Mouse (Mus musculus) liver, embryonic 13.5 days (tissue): ENCODE measurements at regions not wholly inside any gene's neighbourhood (a gene's known extent, or its start where the extent isn't known, plus 50 kb on each side); places are given as distances from the start of the nearest gene placed in this dataset.

Experiments used
- ATAC-seq: fragments of 200-750 bp; cut with Nextera tagmentation; 2 replicates; pipeline ENCODE4 v1.8.0; 2017; ENCODE audit warnings: low read depth, mild to moderate bottlenecking, moderate number of reproducible peaks, moderate library complexity
- DNase-seq: peaks from one replicate; pipeline ENCODE4 v3.0.0; 2022
- H3K27ac ChIP-seq: fragments of 300-500 bp; sonication (generic); 2 replicates; pipeline ENCODE4 v1.5.1; 2015; ENCODE audit warnings: moderate library complexity, mild to moderate bottlenecking, inconsistent platforms
- H3K27me3 ChIP-seq: fragments of 300-500 bp; sonication (generic); 2 replicates; pipeline ENCODE4 v1.6.1; 2015; ENCODE audit warnings: mild to moderate bottlenecking, inconsistent platforms
- H3K36me3 ChIP-seq: fragments of 300-500 bp; sonication (generic); 2 replicates; pipeline ENCODE4 v1.6.1; 2015; ENCODE audit warnings: mild to moderate bottlenecking, inconsistent platforms
- H3K4me1 ChIP-seq: fragments of 300-500 bp; sonication (generic); replicated peaks from 2 replicates; pipeline ENCODE4 v1.6.1; 2015; ENCODE audit warnings: inconsistent platforms
- H3K4me2 ChIP-seq: fragments of 300-500 bp; sonication (generic); 2 replicates; pipeline ENCODE4 v1.6.1; 2015; ENCODE audit warnings: inconsistent platforms, mild to moderate bottlenecking, moderate library complexity
- H3K4me3 ChIP-seq: fragments of 300-500 bp; sonication (generic); replicated peaks from 2 replicates; pipeline ENCODE4 v1.5.1; 2015; ENCODE audit warnings: mild to moderate bottlenecking, inconsistent platforms
- H3K9ac ChIP-seq: fragments of 300-500 bp; sonication (generic); 2 replicates; pipeline ENCODE4 v1.6.1; 2015; ENCODE audit warnings: mild to moderate bottlenecking, inconsistent platforms
- H3K9me3 ChIP-seq: fragments of 300-500 bp; sonication (generic); replicated peaks from 2 replicates; pipeline ENCODE4 v1.6.1; 2016; ENCODE audit warnings: inconsistent platforms
- WGBS: fragments of 180-500 bp; shearing (Covaris S2); methylation state at CpG from one replicate; pipeline ENCODE4 v1.1.7; 2015; ENCODE audit not compliant: insufficient replicate concordance; 5-methylcytosine and 5-hydroxymethylcytosine counted together

DNA sequence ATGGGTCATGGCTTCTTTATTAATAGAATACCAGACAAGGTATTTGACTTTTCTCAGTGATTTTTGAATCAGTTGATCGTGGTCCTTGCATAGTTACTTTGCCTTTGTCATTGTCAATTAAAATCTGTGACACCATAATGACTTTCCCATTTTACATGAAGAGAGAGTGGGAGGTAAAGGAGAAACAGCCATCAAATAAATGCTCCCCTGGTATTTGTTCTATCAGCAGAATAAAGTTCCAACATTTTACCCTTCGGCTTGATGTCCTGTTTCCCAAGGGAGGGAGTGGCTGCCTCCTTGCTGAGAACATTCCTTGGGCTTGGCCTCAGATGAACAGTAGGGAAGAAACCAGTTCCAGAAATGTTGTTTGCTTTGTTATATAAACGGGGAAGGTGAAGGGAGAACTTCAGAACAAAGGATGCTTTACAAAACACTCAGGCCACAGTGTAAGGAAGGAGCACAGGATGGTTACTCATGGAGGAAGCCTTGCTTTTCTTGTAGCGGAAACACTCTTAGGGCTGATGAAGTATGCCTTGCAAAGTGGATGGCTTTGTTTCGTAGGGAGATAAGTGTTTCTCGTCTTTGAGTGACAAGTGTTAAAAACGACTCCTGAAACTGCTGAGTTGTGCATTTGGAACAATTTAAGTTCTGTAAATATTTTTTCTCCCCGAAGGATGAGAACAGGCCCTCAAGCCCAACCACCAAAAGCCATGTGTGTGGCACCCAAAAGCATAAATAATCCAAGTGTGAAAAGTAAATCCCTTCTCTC is 404.8 kb upstream of the Alcam start:
- ATAC-seq, result no peak
- Histone ChIP-seq H3K27ac (no peak overlapping the region), H3K9me3 (no peaks in the 10 kb centered on the region), H3K9ac (no peak overlapping the region), H3K36me3 (no peaks in the 10 kb centered on the region), H3K4me1 (no peaks in the 10 kb centered on the region), H3K4me2 (no peak overlapping the region), H3K27me3 (no peaks in the 10 kb centered on the region), H3K4me3 (no peak overlapping the region)
- 54% methylated on average over 8 of the region's 8 CpGs for WGBS
- no peak for DNase-seq

DNA sequence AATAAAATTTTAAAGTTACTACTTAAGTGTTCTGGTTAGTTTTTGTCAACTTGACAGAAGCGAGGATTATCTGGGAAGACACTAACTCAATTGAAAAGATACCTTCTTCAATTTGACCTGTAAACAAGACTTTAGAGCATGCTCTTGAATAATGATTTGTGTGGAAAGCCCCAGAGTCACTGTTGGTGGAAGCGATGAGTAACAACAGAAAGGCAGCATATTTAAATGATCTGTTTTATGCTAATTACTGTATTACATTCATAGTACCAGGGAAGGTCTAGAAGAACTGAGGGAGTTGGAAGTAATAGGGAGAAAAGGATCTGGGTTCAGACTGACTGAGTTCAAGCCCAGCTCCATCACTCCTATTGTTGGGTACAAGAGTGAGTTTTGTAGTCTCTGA is 397.3 kb upstream of the Alcam start:
- H3K27ac ChIP-seq, result no peak overlapping the region
- no peak for DNase-seq
- WGBS, result 62% methylated on average over 2 of the region's 2 CpGs
- no peaks in the 10 kb centered on the region for H3K36me3 ChIP-seq
- H3K9ac ChIP-seq, result no peak overlapping the region
- no peak for ATAC-seq
- no peaks in the 10 kb centered on the region for H3K4me1 ChIP-seq
- no peaks in the 10 kb centered on the region for H3K27me3 ChIP-seq
- H3K4me2 ChIP-seq, result no peak overlapping the region
- no peaks in the 10 kb centered on the region for H3K9me3 ChIP-seq
- H3K4me3 ChIP-seq, result no peak overlapping the region

DNA sequence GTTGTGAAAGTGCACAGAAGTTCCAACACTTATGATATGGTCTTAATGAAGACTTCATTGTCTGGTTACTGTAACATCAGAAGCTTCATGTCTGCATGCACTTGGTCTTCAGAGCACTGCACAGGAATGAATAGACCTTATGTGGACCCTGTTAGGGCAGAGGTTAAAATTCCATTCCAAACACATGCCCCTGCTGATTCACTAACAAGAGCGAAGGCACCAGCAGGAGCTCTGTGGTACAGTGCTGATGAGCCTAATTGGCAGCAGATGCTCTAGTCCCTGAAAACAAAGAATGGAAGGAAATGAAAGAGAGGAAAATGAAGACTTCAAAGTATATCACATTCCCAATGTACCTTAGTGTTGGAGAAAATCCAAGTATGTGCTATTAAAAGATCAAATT is 365.1 kb upstream of the Alcam start:
- Histone ChIP-seq H3K27me3 (no peaks in the 10 kb centered on the region), H3K36me3 (no peaks in the 10 kb centered on the region), H3K4me2 (no peak overlapping the region), H3K4me1 (no peaks in the 10 kb centered on the region), H3K9me3 (no peaks in the 10 kb centered on the region), H3K27ac (no peak overlapping the region), H3K4me3 (no peak overlapping the region), H3K9ac (no peak overlapping the region)
- 46% methylated on average over 1 of the region's 1 CpGs for whole genome bisulfite sequencing
- DNase-seq (no peak), ATAC-seq (no peak)

DNA sequence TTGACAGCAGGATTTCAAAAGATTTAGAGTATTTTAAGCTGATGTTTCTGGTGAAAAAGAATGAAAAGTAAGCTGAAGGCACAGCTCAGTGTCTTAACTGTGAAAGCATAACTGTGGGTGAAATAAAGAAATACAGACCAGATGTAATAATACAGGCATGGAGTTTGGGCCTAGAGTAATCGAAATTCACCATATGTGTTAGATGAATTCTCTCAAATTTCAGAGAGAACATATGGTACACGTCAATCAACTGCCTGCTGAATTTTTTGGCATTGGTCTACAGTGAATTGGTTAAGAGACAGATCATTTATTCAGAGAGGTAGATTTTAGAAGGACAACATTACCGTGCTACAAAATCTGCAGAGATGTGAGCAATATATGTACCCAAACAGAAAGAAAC is 357.3 kb upstream of the Alcam start:
- no peak overlapping the region for H3K4me2 ChIP-seq
- H3K4me1 ChIP-seq, result no peaks in the 10 kb centered on the region
- no peaks in the 10 kb centered on the region for H3K9me3 ChIP-seq
- 55% methylated on average over 3 of the region's 3 CpGs for WGBS
- no peak overlapping the region for H3K4me3 ChIP-seq
- no peaks in the 10 kb centered on the region for H3K36me3 ChIP-seq
- no peaks in the 10 kb centered on the region for H3K27me3 ChIP-seq
- no peak for DNase-seq
- H3K9ac ChIP-seq, result no peak overlapping the region
- ATAC-seq, result no peak
- H3K27ac ChIP-seq, result no peak overlapping the region

DNA sequence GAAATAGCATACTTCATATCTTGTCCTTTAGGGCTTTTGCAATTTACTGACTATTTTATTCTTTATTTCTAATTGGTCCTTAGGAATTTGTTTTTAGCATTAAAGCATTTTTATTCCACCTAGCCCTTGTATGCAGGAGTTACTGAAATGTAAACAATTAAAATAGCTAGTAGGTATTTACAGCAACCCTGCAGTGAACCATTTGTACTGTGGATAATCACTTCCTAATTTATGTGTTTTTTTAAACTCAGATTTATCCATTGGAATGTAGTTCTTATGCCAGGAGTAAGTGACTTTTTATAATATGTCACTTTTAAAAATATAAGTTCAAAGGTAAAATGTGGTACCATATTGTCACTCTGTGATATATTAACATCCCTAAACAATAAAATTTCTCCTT is 350.5 kb upstream of the Alcam start:
- no peak overlapping the region for H3K4me2 ChIP-seq
- H3K4me1 ChIP-seq, result no peaks in the 10 kb centered on the region
- ATAC-seq, result no peak
- H3K9me3 ChIP-seq, result no peaks in the 10 kb centered on the region
- no peak for DNase-seq
- H3K36me3 ChIP-seq, result no peaks in the 10 kb centered on the region
- H3K9ac ChIP-seq, result no peak overlapping the region
- no peaks in the 10 kb centered on the region for H3K27me3 ChIP-seq
- H3K27ac ChIP-seq, result no peak overlapping the region
- no peak overlapping the region for H3K4me3 ChIP-seq

DNA sequence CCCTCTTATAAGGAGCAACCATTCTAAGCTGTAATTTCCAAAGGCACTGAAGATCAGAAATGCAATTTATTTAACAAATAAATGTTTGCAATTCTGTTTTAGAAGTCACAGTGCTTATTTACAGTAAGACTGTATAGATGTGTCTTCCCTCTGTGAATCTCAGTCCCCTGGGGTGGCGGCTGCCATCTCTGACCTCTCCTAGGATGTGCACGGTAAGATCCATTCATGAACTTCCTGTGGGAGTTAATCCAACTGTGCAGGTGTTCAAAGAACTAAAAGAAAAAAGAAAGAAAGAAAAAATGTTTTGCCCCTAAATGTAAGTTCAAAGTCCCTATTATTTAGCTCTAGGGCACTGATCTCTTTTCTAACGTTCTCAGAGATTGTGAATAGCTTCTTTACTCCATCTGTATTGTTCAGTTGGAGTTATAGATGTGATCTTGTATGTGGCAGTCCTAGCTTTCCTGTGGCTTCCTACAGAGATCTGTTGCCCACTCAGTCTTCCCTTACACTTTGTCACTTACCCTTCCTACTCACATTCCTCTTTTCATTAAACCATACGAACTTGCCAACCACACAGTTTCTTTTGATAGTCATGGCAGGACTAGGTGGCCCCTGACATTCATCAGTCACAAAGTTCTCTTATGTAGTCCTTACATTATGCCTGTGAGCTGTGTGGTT is 346.0 kb upstream of the Alcam start:
- 53% methylated on average over 4 of the region's 4 CpGs for WGBS
- Histone ChIP-seq H3K4me2 (no peak overlapping the region), H3K27ac (no peak overlapping the region), H3K27me3 (no peaks in the 10 kb centered on the region), H3K36me3 (no peaks in the 10 kb centered on the region), H3K4me3 (no peak overlapping the region), H3K9me3 (no peaks in the 10 kb centered on the region), H3K9ac (no peak overlapping the region), H3K4me1 (no peaks in the 10 kb centered on the region)
- no peak for DNase-seq
- ATAC-seq, result no peak

DNA sequence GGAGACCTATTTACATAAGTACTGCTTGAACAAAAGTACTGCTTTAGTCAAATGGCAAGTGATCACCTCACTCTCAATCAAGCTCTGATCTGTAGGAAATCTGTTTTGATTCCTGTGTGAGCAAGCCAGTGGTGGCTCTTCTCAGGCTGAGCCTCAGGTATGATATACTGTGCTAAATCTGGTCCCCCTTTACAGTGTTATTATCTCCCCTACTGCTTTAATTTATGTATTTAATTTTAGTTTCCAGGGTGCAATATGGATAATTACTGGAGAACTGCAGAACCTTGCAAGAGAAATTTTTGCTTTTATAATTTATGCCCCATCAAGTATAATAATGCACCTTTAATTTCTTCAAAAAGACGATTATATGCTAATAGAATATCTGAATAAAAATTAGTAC is 341.3 kb upstream of the Alcam start:
- no peaks in the 10 kb centered on the region for H3K27me3 ChIP-seq
- no peak overlapping the region for H3K4me3 ChIP-seq
- H3K9ac ChIP-seq, result no peak overlapping the region
- H3K36me3 ChIP-seq, result no peaks in the 10 kb centered on the region
- no peak overlapping the region for H3K27ac ChIP-seq
- H3K4me2 ChIP-seq, result no peak overlapping the region
- no peaks in the 10 kb centered on the region for H3K4me1 ChIP-seq
- no peak for DNase-seq
- WGBS, result 60% methylated on average over 1 of the region's 1 CpGs
- no peak for ATAC-seq
- no peaks in the 10 kb centered on the region for H3K9me3 ChIP-seq

DNA sequence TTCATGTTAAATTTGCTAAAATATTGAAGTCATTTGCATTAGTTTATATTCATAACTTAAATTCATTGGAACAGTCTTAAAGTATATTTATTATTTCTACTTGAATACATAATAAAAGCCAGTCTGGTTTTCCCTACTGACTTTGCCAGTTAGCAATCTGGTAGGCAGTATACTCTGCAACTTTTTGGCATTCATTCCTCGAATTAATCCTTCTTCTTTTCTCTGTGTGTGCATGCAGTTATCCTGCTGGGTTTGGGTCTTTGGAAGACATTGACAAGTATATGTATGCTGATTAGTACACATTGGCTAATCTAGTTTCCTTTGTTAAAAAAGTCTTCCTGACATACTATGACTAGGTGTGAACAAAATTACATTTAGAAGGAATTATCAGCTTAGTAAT is 336.1 kb upstream of the Alcam start:
- WGBS, result 42% methylated on average over 1 of the region's 1 CpGs

DNA sequence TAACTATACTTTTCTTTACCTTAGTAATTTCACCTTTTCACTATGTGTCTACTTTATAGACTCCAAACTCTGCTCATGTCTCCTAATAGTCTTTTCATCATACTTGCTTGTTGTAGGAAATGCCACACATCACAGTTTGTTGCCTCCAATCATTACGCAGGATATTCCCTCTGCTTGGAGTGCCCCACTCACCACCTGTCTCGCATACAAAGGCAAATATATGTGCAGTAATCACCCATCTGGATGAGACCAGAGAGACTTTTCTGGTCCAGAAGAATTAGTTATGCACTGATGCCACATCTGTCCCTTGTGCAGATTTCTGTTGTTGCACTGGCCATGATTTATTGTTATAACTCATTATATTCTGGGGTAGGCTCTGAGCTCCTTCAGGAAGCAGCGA is 293.9 kb upstream of the Alcam start:
- no peak overlapping the region for H3K27ac ChIP-seq
- no peak overlapping the region for H3K9ac ChIP-seq
- 60% methylated on average over 3 of the region's 3 CpGs for WGBS
- H3K4me1 ChIP-seq, result no peaks in the 10 kb centered on the region
- 0 out of 2 replicates have a peak, but pooled peaks cover 3% of the 10 kb centered on the region for H3K9me3 ChIP-seq
- H3K4me2 ChIP-seq, result no peak overlapping the region
- no peaks in the 10 kb centered on the region for H3K27me3 ChIP-seq
- DNase-seq (no peak), ATAC-seq (no peak)
- H3K36me3 ChIP-seq, result no peaks in the 10 kb centered on the region
- H3K4me3 ChIP-seq, result no peak overlapping the region

More for the DNA sequence above, 336.1 kb upstream of the Alcam start:
- H3K27ac ChIP-seq, result no peak overlapping the region
- H3K4me2 ChIP-seq, result no peak overlapping the region
- no peaks in the 10 kb centered on the region for H3K36me3 ChIP-seq
- ATAC-seq (no peak), DNase-seq (no peak)
- no peak overlapping the region for H3K4me3 ChIP-seq
- H3K27me3 ChIP-seq, result no peaks in the 10 kb centered on the region
- H3K9ac ChIP-seq, result no peak overlapping the region
- H3K4me1 ChIP-seq, result no peaks in the 10 kb centered on the region
- no peaks in the 10 kb centered on the region for H3K9me3 ChIP-seq

DNA sequence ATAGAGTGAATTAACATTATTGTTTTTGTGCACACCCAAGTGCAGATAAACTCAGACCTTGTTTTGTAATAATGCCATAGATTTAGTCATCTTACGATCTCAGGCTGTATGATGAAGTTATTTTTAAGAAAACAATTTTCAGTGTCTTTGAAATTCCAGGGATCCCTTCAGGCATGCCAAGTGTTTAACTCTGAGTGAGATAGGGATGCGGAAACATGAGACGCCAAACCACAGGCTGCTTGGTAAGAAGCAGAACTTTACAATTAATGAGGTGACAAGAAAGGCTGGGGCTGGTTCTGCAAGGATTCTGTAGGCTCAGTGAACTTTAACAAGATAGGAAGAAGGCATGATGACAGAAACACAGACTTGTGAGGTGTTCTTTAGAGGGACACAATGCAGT is 292.3 kb upstream of the Alcam start:
- Histone ChIP-seq H3K36me3 (no peaks in the 10 kb centered on the region), H3K27me3 (no peaks in the 10 kb centered on the region), H3K4me3 (no peak overlapping the region), H3K9ac (no peak overlapping the region), H3K27ac (no peak overlapping the region), H3K9me3 (0 out of 2 replicates have a peak, but pooled peaks cover 3% of the 10 kb centered on the region), H3K4me1 (no peaks in the 10 kb centered on the region), H3K4me2 (no peak overlapping the region)
- DNase-seq (no peak), ATAC-seq (no peak)
- 59% methylated on average over 3 of the region's 3 CpGs for WGBS

DNA sequence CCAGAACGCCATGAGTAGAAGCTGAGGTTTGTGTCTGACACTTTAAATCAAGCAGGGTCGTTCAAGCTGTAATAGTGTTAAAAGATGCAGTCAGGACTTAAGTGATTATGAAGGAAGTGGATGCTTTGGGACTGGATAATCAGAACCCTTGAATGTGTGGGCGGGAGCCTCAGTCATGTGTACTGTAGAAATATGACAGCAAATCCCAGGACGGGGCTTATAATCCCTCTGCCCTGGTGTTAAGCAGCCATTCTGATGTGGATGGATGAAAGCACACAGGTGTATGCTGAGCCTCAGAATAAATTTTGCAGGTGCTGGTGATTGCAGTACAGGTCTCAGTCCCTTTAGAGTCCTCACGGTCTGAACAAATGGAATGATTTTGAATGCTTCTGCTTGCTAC is 290.8 kb upstream of the Alcam start:
- H3K9ac ChIP-seq, result no peak overlapping the region
- ATAC-seq, result no peak
- no peak overlapping the region for H3K27ac ChIP-seq
- no peak overlapping the region for H3K4me3 ChIP-seq
- H3K36me3 ChIP-seq, result no peaks in the 10 kb centered on the region
- DNase-seq, result no peak
- no peaks in the 10 kb centered on the region for H3K4me1 ChIP-seq
- H3K4me2 ChIP-seq, result no peak overlapping the region
- WGBS, result 70% methylated on average over 5 of the region's 5 CpGs
- 0 out of 2 replicates have a peak, but pooled peaks cover 3% of the 10 kb centered on the region for H3K9me3 ChIP-seq
- no peaks in the 10 kb centered on the region for H3K27me3 ChIP-seq

DNA sequence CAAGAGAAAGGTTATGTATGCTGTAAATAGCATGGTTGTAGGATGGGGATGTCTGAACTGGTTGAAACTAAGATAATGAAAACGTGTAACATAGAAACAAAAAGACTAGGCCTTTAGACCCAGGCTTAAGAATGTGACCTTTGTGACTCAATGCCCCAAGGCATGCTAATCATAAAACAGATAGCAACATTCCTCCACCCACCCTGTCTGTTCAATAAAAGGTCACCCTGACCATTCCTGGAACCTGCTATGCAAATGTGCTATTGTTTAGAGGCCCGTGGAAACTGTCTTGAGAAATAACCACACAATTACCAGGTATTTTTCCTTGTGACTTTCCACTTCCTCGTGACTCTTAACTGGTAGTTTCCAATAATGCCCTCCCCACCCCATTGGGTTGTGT is 288.3 kb upstream of the Alcam start:
- no peak for ATAC-seq
- H3K27ac ChIP-seq, result no peak overlapping the region
- DNase-seq, result no peak
- H3K9me3 ChIP-seq, result 0 out of 2 replicates have a peak, but pooled peaks cover 3% of the 10 kb centered on the region
- no peaks in the 10 kb centered on the region for H3K4me1 ChIP-seq
- H3K36me3 ChIP-seq, result no peaks in the 10 kb centered on the region
- no peak overlapping the region for H3K4me2 ChIP-seq
- no peaks in the 10 kb centered on the region for H3K27me3 ChIP-seq
- H3K9ac ChIP-seq, result no peak overlapping the region
- no peak overlapping the region for H3K4me3 ChIP-seq
- WGBS, result 46% methylated on average over 3 of the region's 3 CpGs
